Mouse (Mus musculus): Measurements from ENCODE around the gene Eid1.

GRCm38 (mm10) chr2:125653286-125653685 lies 19.6 kb upstream of the Eid1 start:
- TF ChIP-seq POLR2A (IDR thresholded peaks at IDR 0.05; ENCODE audit: insufficient read length, low read depth) = no peak
- no peak for TF ChIP-seq USF1 (IDR thresholded peaks at IDR 0.05; ENCODE audit: low read depth)
- no peak for TF ChIP-seq E2F4 (IDR thresholded peaks at IDR 0.05; ENCODE audit: insufficient read depth)
- no peak for TF ChIP-seq CEBPB (IDR thresholded peaks at IDR 0.05; ENCODE audit: insufficient read depth, poor library complexity, severe bottlenecking)
- TF ChIP-seq POLR2AphosphoS2 (IDR thresholded peaks at IDR 0.05; ENCODE audit: insufficient read length, low read depth) = no peak
- TF ChIP-seq TCF12 (IDR thresholded peaks at IDR 0.05; ENCODE audit: insufficient read depth, poor library complexity, severe bottlenecking) = no peak
- TF ChIP-seq MAX (IDR thresholded peaks at IDR 0.05; ENCODE audit: low read depth) = no peak
- TF ChIP-seq MYOD1 (IDR thresholded peaks at IDR 0.05; ENCODE audit: control insufficient read depth in 1 of 3, insufficient read length in 2 of 3, low read depth in 2 of 3) = no peak
- TF ChIP-seq MYOG (IDR thresholded peaks at IDR 0.05; ENCODE audit: control insufficient read depth in 1 of 3, insufficient read depth in 1 of 3, insufficient read length in 2 of 3, low read depth in 2 of 3) = no peak

All from myocyte (in vitro differentiated cells).